Mouse (Mus musculus): ENCODE measurements around the gene Crtam. TPM values are rescaled to one million over a fixed set of nuclear protein-coding genes. Genes with fewer than 3 reads are reported as not detected.

Crtam gene
- total and polyA plus RNA-seq, 3 experiments, result 0.04 TPM; not detected in 2

DNA sequence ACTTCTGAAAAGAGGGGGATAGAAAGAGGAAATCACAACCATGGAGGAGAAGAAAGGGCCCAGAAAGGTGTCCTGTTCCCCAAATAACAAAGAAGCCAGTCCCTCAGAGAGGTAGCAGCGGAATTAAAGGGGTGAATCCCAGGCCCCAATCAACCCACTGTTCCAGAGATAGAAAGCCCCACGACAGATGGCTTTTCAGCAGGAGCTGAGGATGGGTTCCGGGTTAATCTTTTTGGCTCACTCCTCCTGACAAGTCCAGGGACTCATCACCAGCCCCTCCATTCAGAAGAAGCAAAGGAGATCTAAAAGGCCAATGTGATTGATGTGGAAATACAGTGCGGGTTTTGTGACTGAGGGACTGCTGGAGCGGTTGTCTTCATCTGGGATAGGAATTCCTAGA lies 39.2 kb upstream of the Crtam start:
- Histone ChIP-seq H3K4me3 (ENCODE audit: control insufficient read depth in 1 of 2, insufficient read depth in 1 of 2, low read depth in 2 of 2, low read length in 2 of 2) (no peak overlapping the region), H3K36me3 (ENCODE audit: control insufficient read depth in 1 of 2, insufficient read depth in 2 of 2, low read length in 2 of 2) (peaks cover 2 to 5% of the 10 kb centered on the region in 2 experiments; a peak in 3 of 4 replicates), H3K4me1 (ENCODE audit: control insufficient read depth in 1 of 2, insufficient read depth in 2 of 2, low read length in 2 of 2) (0 out of 4 replicates have a peak, but pooled peaks cover 0 to 5% of the 10 kb centered on the region in 2 experiments)

DNA sequence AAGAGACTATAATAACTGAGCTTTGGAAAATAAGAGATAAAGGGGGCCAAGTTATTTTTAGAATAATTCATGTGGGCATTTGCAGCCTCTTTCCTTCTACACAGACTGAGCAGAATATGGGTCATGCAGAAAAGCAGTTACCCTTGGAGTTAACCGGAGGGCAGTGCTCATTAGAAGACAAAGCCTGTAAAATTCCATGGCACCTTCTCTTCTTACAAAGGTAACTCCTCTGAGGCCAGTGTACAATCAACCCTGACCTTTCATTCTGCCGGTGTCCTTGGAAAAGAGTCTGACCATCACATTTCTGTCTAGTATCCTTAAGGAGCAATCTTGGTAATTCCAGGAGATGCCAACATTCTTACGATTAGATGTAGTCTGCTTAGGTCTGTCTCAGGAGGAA lies 37.0 kb upstream of the Crtam start:
- no peaks in the 10 kb centered on the region for H3K27me3 ChIP-seq (ENCODE audit: control insufficient read depth in 1 of 2, insufficient read depth in 2 of 2, low read length in 2 of 2)
- H3K36me3 ChIP-seq (ENCODE audit: control insufficient read depth in 1 of 2, insufficient read depth in 2 of 2, low read length in 2 of 2), result peaks cover 0 to 2% of the 10 kb centered on the region in 2 experiments; a peak in 1 of 4 replicates
- no peak for TF ChIP-seq UBTF (IDR thresholded peaks at IDR 0.05; ENCODE audit: borderline replicate concordance, insufficient read depth, low read depth, low read length)
- TF ChIP-seq MYB (IDR thresholded peaks at IDR 0.05; ENCODE audit: low read depth, low read length), result no peak
- TF ChIP-seq MAZ (IDR thresholded peaks at IDR 0.05; ENCODE audit: low read depth, low read length), result no peak
- TF ChIP-seq TBP (IDR thresholded peaks at IDR 0.05; ENCODE audit: low read depth, low read length), result no peak
- no peak for TF ChIP-seq JUND (IDR thresholded peaks at IDR 0.05; ENCODE audit: low read depth, low read length)
- no peak for TF ChIP-seq MAX (IDR thresholded peaks at IDR 0.05; ENCODE audit: low read length)
- TF ChIP-seq ELF1 (IDR thresholded peaks at IDR 0.05; ENCODE audit: low read depth, low read length), result no peak
- TF ChIP-seq TCF12 (IDR thresholded peaks at IDR 0.05; ENCODE audit: low read depth, low read length), result no peak
- TF ChIP-seq ZMIZ1 (IDR thresholded peaks at IDR 0.05; ENCODE audit: low read depth, low read length), result no peak
- no peak for TF ChIP-seq GATA1 (IDR thresholded peaks at IDR 0.05; ENCODE audit: low read depth, low read length)
- TF ChIP-seq CTCF (IDR thresholded peaks at IDR 0.05 in 2 of 3, conservative IDR thresholded peaks at IDR 0.05 in 1 of 3; ENCODE audit: control insufficient read depth in 1 of 3, insufficient read depth in 1 of 3, low read depth in 2 of 3, low read length in 3 of 3, poor library complexity in 1 of 3, severe bottlenecking in 1 of 3), result no peak
- no peak for TF ChIP-seq ZNF384 (IDR thresholded peaks at IDR 0.05; ENCODE audit: low read depth, low read length)
- no peak for TF ChIP-seq BHLHE40 (IDR thresholded peaks at IDR 0.05; ENCODE audit: borderline replicate concordance, low read depth, low read length)
- no peak for TF ChIP-seq TAL1 (IDR thresholded peaks at IDR 0.05; ENCODE audit: low read length)
- TF ChIP-seq EP300 (IDR thresholded peaks at IDR 0.05; ENCODE audit: low read depth in 1 of 2, low read length in 2 of 2), result no peak
- no peak for TF ChIP-seq MYC (IDR thresholded peaks at IDR 0.05; ENCODE audit: low read depth, low read length)
- TF ChIP-seq POLR2AphosphoS5 (IDR thresholded peaks at IDR 0.05; ENCODE audit: borderline replicate concordance, low read depth, low read length), result no peak
- TF ChIP-seq GABPA (IDR thresholded peaks at IDR 0.05; ENCODE audit: low read depth, low read length), result no peak
- TF ChIP-seq ZC3H11A (IDR thresholded peaks at IDR 0.05; ENCODE audit: low read depth, low read length), result no peak
- H3K27ac ChIP-seq (ENCODE audit: control insufficient read depth, low read depth, low read length), result no peak overlapping the region
- H3K4me1 ChIP-seq (ENCODE audit: control insufficient read depth in 1 of 2, insufficient read depth in 2 of 2, low read length in 2 of 2), result no peaks in the 10 kb centered on the region
- no peaks in the 10 kb centered on the region for H3K9me3 ChIP-seq (replicated peaks; ENCODE audit: insufficient read depth, low read length)
- no peak for DNase-seq (ENCODE audit: low read depth, low spot score)
- no peak overlapping the region for H3K4me3 ChIP-seq (ENCODE audit: control insufficient read depth in 1 of 2, insufficient read depth in 1 of 2, low read depth in 2 of 2, low read length in 2 of 2)
- no peak overlapping the region for H3K9ac ChIP-seq (ENCODE audit: control insufficient read depth, low read depth, low read length, poor library complexity, severe bottlenecking)
- no peaks in the 10 kb centered on the region for H3K79me2 ChIP-seq (ENCODE audit: control insufficient read depth, insufficient read depth, low read length, poor library complexity)

More for the DNA sequence above, 39.2 kb upstream of the Crtam start:
- H3K9me3 ChIP-seq (replicated peaks; ENCODE audit: insufficient read depth, low read length), result no peaks in the 10 kb centered on the region
- no peak overlapping the region for H3K27ac ChIP-seq (ENCODE audit: control insufficient read depth, low read depth, low read length)
- H3K27me3 ChIP-seq (ENCODE audit: control insufficient read depth in 1 of 2, insufficient read depth in 2 of 2, low read length in 2 of 2), result no peaks in the 10 kb centered on the region
- DNase-seq (ENCODE audit: low read depth, low spot score), result no peak
- TF ChIP-seq TBP (IDR thresholded peaks at IDR 0.05; ENCODE audit: low read depth, low read length) (no peak), MYB (IDR thresholded peaks at IDR 0.05; ENCODE audit: low read depth, low read length) (no peak), MAZ (IDR thresholded peaks at IDR 0.05; ENCODE audit: low read depth, low read length) (no peak), CHD1 (IDR thresholded peaks at IDR 0.05; ENCODE audit: low read depth, low read length) (no peak), UBTF (IDR thresholded peaks at IDR 0.05; ENCODE audit: borderline replicate concordance, insufficient read depth, low read depth, low read length) (no peak), GATA1 (IDR thresholded peaks at IDR 0.05; ENCODE audit: low read depth, low read length) (no peak), USF2 (IDR thresholded peaks at IDR 0.05; ENCODE audit: borderline replicate concordance in 1 of 2, insufficient read depth in 1 of 2, low read depth in 1 of 2, low read length in 2 of 2) (no peak), MXI1 (IDR thresholded peaks at IDR 0.05; ENCODE audit: low read depth, low read length) (no peak), USF1 (IDR thresholded peaks at IDR 0.05; ENCODE audit: low read depth, low read length) (no peak), ZNF384 (IDR thresholded peaks at IDR 0.05; ENCODE audit: low read depth, low read length) (no peak), ZKSCAN1 (IDR thresholded peaks at IDR 0.05; ENCODE audit: low read depth, low read length) (no peak), RCOR1 (IDR thresholded peaks at IDR 0.05; ENCODE audit: low read depth, low read length) (no peak), ZC3H11A (IDR thresholded peaks at IDR 0.05; ENCODE audit: low read depth, low read length) (no peak), NRF1 (IDR thresholded peaks at IDR 0.05; ENCODE audit: insufficient read depth, low read depth, low read length, poor library complexity, severe bottlenecking) (no peak), EP300 (IDR thresholded peaks at IDR 0.05; ENCODE audit: low read depth in 1 of 2, low read length in 2 of 2) (no peak)
- no peak overlapping the region for H3K9ac ChIP-seq (ENCODE audit: control insufficient read depth, low read depth, low read length, poor library complexity, severe bottlenecking)
- no peaks in the 10 kb centered on the region for H3K79me2 ChIP-seq (ENCODE audit: control insufficient read depth, insufficient read depth, low read length, poor library complexity)
